Mouse (Mus musculus): Measurements from ENCODE around the gene Hist1h2bb. TPM values are rescaled to one million over a fixed set of nuclear protein-coding genes. Genes with fewer than 3 reads are reported as not detected.

Gene Hist1h2bb
- not detected for polyA plus RNA-seq (2014; fragmentation: Illumina TruSeq; extraction: RNeasy Lipid Tissue Mini Kit (QIAGEN cat#74804); ENCODE audit: low read depth, low replicate concordance)

DNA sequence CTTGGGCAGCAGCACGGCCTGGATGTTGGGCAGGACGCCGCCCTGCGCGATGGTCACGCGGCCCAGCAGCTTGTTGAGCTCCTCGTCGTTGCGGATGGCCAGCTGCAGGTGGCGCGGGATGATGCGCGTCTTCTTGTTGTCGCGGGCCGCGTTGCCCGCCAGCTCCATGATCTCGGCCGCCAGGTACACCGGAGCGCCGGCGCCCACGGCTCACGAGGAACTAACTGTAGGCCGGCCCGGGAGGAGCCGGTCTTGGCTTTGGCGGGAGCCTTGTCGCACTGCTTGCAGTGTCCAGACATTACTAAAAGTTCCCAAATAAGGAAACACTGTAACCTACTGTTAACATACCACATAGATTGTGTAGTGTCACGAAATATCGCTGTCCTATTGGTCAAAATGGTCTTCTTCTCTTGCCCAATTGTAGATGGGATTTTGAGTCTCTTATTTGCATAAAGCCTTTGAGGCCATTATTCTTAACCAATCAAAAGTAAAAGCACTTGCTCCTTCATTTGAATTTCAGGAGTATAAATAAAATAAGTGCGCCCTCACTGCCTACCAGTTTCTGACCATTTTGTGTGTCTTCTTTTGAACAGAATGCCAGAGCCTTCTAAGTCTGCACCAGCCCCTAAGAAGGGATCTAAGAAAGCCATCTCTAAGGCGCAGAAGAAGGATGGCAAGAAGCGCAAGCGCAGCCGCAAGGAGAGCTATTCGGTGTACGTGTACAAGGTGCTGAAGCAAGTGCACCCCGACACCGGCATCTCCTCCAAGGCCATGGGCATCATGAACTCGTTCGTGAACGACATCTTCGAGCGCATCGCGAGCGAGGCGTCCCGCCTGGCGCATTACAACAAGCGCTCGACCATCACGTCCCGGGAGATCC, at the start of gene Hist1h2bb:
TSS of gene Hist1h2bb (plus strand) at position 534 of the 880 bp plus-strand sequence.

DNA sequence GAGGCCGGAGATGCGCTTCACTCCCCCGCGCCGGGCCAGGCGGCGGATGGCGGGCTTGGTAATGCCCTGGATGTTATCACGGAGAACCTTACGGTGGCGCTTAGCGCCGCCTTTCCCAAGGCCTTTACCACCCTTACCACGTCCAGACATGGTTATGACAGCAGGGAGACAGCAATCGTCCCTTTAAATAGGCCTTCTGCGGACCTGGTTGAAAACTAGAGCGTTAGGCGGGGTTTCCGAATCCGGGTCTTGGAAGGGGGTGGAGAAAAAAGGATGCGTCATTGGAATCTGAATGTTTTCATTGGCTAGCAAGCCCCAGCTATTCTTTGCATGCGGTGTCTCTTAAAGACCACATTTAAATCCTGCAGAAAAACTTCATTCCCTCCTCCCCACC, 48.2 kb upstream of the Hist1h2bb start, which contains the start of gene Hist1h4c:
TSS of gene Hist1h4c (minus strand) at position 155 of the 394 bp plus-strand sequence.

GRCm38 (mm10) chr13:23710374-23711089, 36.0 kb upstream of the Hist1h2bb start, which contains the start of gene Hfe:
Gene Hfe, minus strand, starts transcription at chr13:23710854.

GRCm38 (mm10) chr13:23738677-23739068, 7.9 kb upstream of the Hist1h2bb start, which contains the start of gene Hist1h1c:
Gene Hist1h1c, plus strand, starts transcription at chr13:23738808.

GRCm38 (mm10) chr13:23745381-23746161, 963 bp upstream of the Hist1h2bb start, which contains the start of gene Hist1h3c:
Gene Hist1h3c, minus strand, starts transcription at chr13:23745602.

DNA sequence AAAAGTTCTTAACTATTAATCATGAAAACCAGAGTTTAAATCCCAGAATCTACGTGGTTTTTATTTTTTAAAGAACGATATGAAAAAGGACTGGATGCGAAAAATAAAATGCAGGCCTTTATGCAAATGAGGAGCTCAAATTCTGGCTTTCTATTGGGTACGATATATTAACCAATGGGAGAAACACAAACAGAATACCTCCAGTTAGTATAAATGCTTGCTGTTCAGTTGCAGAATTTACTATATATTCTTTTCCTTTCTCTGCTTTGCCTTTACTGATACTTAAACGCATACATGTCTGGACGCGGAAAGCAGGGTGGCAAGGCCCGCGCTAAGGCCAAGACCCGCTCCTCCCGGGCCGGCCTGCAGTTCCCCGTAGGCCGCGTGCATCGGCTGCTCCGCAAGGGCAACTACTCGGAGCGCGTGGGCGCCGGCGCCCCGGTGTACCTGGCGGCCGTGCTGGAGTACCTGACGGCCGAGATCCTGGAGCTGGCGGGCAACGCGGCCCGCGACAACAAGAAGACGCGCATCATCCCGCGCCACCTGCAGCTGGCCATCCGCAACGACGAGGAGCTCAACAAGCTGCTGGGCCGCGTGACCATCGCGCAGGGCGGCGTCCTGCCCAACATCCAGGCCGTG, 4.4 kb downstream of the Hist1h2bb start, which contains the start of gene Hist1h2ab:
TSS of gene Hist1h2ab (plus strand) at position 288 of the 639 bp plus-strand sequence.

DNA sequence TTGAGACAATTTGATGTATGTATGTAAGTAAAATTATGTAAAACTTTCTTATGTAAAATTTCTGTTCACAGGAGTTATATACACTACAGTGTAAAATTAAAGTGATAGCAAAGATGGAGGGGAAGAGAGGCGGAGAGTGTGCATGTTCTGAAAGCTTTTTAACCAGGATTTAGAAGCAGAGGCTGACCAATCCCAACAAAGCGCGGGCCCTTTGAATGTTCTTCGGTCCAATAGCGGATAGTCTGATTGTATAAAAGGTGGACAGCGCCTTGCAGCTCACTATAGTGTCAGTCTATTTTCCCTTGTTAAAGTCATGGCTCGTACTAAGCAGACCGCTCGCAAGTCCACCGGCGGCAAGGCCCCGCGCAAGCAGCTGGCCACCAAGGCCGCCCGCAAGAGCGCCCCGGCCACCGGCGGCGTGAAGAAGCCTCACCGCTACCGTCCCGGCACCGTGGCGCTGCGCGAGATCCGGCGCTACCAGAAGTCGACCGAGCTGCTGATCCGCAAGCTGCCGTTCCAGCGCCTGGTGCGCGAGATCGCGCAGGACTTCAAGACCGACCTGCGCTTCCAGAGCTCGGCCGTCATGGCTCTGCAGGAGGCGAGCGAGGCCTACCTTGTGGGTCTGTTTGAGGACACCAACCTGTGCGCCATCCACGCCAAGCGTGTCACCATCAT, 5.7 kb downstream of the Hist1h2bb start, which contains the start of gene Hist1h3b:
TSS of gene Hist1h3b (plus strand) at position 201 of the 675 bp plus-strand sequence.

DNA sequence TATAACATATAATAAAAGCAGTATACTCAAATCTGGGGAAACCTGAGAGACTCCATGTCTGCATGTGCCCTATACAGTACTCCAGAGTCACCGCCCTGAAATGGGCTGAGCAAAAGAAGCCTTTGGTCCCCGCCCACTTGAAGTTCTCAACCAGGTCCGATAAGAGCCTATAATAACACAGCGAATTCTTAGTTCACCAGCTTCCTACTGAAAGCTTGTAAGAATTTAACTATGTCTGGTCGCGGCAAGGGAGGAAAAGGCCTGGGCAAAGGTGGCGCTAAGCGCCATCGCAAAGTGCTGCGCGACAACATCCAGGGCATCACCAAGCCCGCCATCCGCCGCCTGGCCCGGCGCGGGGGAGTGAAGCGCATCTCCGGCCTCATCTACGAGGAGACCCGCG, 10.3 kb downstream of the Hist1h2bb start, which contains the start of gene Hist1h4b:
TSS of gene Hist1h4b (plus strand) at position 224 of the 400 bp plus-strand sequence.

DNA sequence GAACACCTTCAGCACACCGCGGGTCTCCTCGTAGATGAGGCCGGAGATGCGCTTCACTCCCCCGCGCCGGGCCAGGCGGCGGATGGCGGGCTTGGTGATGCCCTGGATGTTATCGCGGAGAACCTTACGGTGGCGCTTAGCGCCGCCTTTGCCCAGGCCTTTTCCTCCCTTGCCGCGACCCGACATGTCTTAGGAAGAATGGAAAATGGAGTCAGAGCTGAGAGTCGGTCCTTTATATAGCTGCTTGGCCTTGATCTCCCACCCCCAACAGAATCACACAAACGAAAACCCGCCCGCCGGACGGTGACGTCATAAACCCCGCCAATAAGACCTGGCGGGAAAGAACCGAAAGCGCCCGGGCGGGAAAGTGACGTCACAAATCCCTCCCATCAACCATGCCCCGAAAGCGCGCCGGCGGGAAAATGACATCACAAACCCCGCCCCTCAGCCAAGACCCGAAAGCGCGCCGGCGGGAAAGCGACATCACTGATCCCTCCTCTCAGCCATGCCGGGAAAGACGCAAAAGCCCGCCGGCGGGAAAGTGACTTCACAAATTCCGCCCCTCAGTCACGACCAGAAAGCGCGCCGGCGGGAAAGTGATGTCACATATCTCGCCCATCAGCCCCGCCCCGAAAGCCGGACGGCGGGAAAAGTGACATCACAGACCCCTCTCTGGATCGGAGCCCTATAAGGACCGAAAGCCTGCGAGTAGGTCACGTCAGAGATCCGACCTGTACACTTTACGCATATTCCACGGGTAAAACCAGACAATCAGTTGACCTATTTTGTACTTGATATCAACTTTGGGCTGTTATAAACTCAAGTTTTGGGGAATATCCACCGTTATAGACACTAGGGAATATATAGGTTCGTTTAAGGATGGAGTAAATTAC, 14.7 kb downstream of the Hist1h2bb start, which contains the start of gene Hist1h4a:
TSS of gene Hist1h4a (minus strand) at position 259 of the 893 bp plus-strand sequence.

GRCm38 (mm10) chr13:23761871-23762821, 15.6 kb downstream of the Hist1h2bb start, which contains the start of gene Hist1h3a:
Gene Hist1h3a, minus strand, starts transcription at chr13:23762386.

DNA sequence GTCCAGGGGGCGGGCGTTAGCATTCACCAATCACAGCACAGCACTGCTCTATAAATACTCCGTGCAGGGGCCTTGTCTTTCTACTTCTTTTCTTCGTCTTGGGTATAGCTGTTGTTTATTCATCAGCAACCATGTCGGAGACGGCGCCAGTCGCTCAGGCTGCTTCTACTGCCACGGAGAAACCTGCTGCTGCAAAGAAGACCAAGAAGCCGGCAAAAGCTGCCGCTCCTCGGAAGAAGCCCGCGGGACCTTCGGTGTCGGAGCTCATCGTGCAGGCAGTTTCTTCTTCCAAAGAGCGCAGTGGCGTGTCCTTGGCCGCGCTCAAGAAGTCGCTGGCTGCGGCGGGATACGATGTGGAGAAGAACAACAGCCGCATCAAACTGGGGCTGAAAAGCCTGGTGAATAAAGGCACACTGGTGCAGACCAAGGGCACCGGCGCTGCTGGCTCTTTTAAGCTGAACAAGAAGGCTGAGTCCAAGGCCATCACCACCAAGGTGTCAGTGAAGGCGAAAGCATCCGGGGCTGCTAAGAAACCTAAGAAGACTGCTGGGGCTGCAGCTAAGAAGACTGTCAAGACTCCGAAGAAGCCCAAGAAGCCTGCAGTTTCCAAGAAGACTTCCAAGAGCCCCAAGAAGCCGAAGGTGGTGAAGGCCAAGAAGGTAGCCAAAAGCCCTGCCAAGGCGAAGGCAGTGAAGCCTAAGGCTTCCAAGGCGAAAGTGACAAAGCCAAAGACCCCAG, 17.2 kb downstream of the Hist1h2bb start, which contains the start of gene Hist1h1a:
TSS of gene Hist1h1a (plus strand) at position 81 of the 738 bp plus-strand sequence.

GRCm38 (mm10) chr13:23769613-23770012, 23.1 kb downstream of the Hist1h2bb start, which contains the start of gene Trim38:
Gene Trim38, plus strand, starts transcription at chr13:23769913.

Other genes with a start within 250 kb of the Hist1h2bb start
- 24.5 TPM for gene Hist1h4h, start 215.7 kb upstream of the Hist1h2bb start, polyA plus RNA-seq (2014; fragmentation: Illumina TruSeq; extraction: RNeasy Lipid Tissue Mini Kit (QIAGEN cat#74804); ENCODE audit: low read depth, low replicate concordance)
- not detected for gene Hist1h2af, start 212.8 kb upstream of the Hist1h2bb start, polyA plus RNA-seq (2014; fragmentation: Illumina TruSeq; extraction: RNeasy Lipid Tissue Mini Kit (QIAGEN cat#74804); ENCODE audit: low read depth, low replicate concordance)
- not detected for gene Hist1h3g, start 211.3 kb upstream of the Hist1h2bb start, polyA plus RNA-seq (2014; fragmentation: Illumina TruSeq; extraction: RNeasy Lipid Tissue Mini Kit (QIAGEN cat#74804); ENCODE audit: low read depth, low replicate concordance)
- 0.24 TPM for gene Hist1h2bh, start 203.3 kb upstream of the Hist1h2bb start, polyA plus RNA-seq (2014; fragmentation: Illumina TruSeq; extraction: RNeasy Lipid Tissue Mini Kit (QIAGEN cat#74804); ENCODE audit: low read depth, low replicate concordance)
- gene Hist1h3f, start 202.7 kb upstream of the Hist1h2bb start, polyA plus RNA-seq (2014; fragmentation: Illumina TruSeq; extraction: RNeasy Lipid Tissue Mini Kit (QIAGEN cat#74804); ENCODE audit: low read depth, low replicate concordance), result not detected
- gene Hist1h4f, start 195.1 kb upstream of the Hist1h2bb start, polyA plus RNA-seq (2014; fragmentation: Illumina TruSeq; extraction: RNeasy Lipid Tissue Mini Kit (QIAGEN cat#74804); ENCODE audit: low read depth, low replicate concordance), result not detected
- 0.16 TPM for gene Hist1h1d, start 193.5 kb upstream of the Hist1h2bb start, polyA plus RNA-seq (2014; fragmentation: Illumina TruSeq; extraction: RNeasy Lipid Tissue Mini Kit (QIAGEN cat#74804); ENCODE audit: low read depth, low replicate concordance)
- 0.67 TPM for gene Hist1h3e, start 184.4 kb upstream of the Hist1h2bb start, polyA plus RNA-seq (2014; fragmentation: Illumina TruSeq; extraction: RNeasy Lipid Tissue Mini Kit (QIAGEN cat#74804); ENCODE audit: low read depth, low replicate concordance)
- gene Hist1h2ae, start 175.5 kb upstream of the Hist1h2bb start, polyA plus RNA-seq (2014; fragmentation: Illumina TruSeq; extraction: RNeasy Lipid Tissue Mini Kit (QIAGEN cat#74804); ENCODE audit: low read depth, low replicate concordance), result not detected
- gene Hist1h2bg, start 175.3 kb upstream of the Hist1h2bb start, polyA plus RNA-seq (2014; fragmentation: Illumina TruSeq; extraction: RNeasy Lipid Tissue Mini Kit (QIAGEN cat#74804); ENCODE audit: low read depth, low replicate concordance), result 3.0 TPM
- gene Hist1h2bf, start 172.5 kb upstream of the Hist1h2bb start, polyA plus RNA-seq (2014; fragmentation: Illumina TruSeq; extraction: RNeasy Lipid Tissue Mini Kit (QIAGEN cat#74804); ENCODE audit: low read depth, low replicate concordance), result not detected
- gene Hist1h2ad, start 172.4 kb upstream of the Hist1h2bb start, polyA plus RNA-seq (2014; fragmentation: Illumina TruSeq; extraction: RNeasy Lipid Tissue Mini Kit (QIAGEN cat#74804); ENCODE audit: low read depth, low replicate concordance), result not detected
- 0.92 TPM for gene Hist1h3d, start 171.0 kb upstream of the Hist1h2bb start, polyA plus RNA-seq (2014; fragmentation: Illumina TruSeq; extraction: RNeasy Lipid Tissue Mini Kit (QIAGEN cat#74804); ENCODE audit: low read depth, low replicate concordance)
- 0.56 TPM for gene Hist1h4d, start 165.1 kb upstream of the Hist1h2bb start, polyA plus RNA-seq (2014; fragmentation: Illumina TruSeq; extraction: RNeasy Lipid Tissue Mini Kit (QIAGEN cat#74804); ENCODE audit: low read depth, low replicate concordance)
- gene Hist1h2be, start 125.6 kb upstream of the Hist1h2bb start, polyA plus RNA-seq (2014; fragmentation: Illumina TruSeq; extraction: RNeasy Lipid Tissue Mini Kit (QIAGEN cat#74804); ENCODE audit: low read depth, low replicate concordance), result 7.3 TPM
- 3.9 TPM for gene Hist1h1e, start 124.2 kb upstream of the Hist1h2bb start, polyA plus RNA-seq (2014; fragmentation: Illumina TruSeq; extraction: RNeasy Lipid Tissue Mini Kit (QIAGEN cat#74804); ENCODE audit: low read depth, low replicate concordance)
- gene Hist1h2ac, start 62.8 kb upstream of the Hist1h2bb start, polyA plus RNA-seq (2014; fragmentation: Illumina TruSeq; extraction: RNeasy Lipid Tissue Mini Kit (QIAGEN cat#74804); ENCODE audit: low read depth, low replicate concordance), result 0.42 TPM
- gene Hist1h2bc, start 62.5 kb upstream of the Hist1h2bb start, polyA plus RNA-seq (2014; fragmentation: Illumina TruSeq; extraction: RNeasy Lipid Tissue Mini Kit (QIAGEN cat#74804); ENCODE audit: low read depth, low replicate concordance), result 128 TPM
- not detected for gene Hist1h1t, start 50.9 kb upstream of the Hist1h2bb start, polyA plus RNA-seq (2014; fragmentation: Illumina TruSeq; extraction: RNeasy Lipid Tissue Mini Kit (QIAGEN cat#74804); ENCODE audit: low read depth, low replicate concordance)
- gene Hist1h4c, start 48.3 kb upstream of the Hist1h2bb start, polyA plus RNA-seq (2014; fragmentation: Illumina TruSeq; extraction: RNeasy Lipid Tissue Mini Kit (QIAGEN cat#74804); ENCODE audit: low read depth, low replicate concordance), result 0.73 TPM
- gene Hfe, start 35.9 kb upstream of the Hist1h2bb start, polyA plus RNA-seq (2014; fragmentation: Illumina TruSeq; extraction: RNeasy Lipid Tissue Mini Kit (QIAGEN cat#74804); ENCODE audit: low read depth, low replicate concordance), result 35.7 TPM
- 73.4 TPM for gene Hist1h1c, start 7.9 kb upstream of the Hist1h2bb start, polyA plus RNA-seq (2014; fragmentation: Illumina TruSeq; extraction: RNeasy Lipid Tissue Mini Kit (QIAGEN cat#74804); ENCODE audit: low read depth, low replicate concordance)
- gene Hist1h3c, start 1.1 kb upstream of the Hist1h2bb start, polyA plus RNA-seq (2014; fragmentation: Illumina TruSeq; extraction: RNeasy Lipid Tissue Mini Kit (QIAGEN cat#74804); ENCODE audit: low read depth, low replicate concordance), result not detected
- gene Hist1h2ab, start 4.4 kb downstream of the Hist1h2bb start, polyA plus RNA-seq (2014; fragmentation: Illumina TruSeq; extraction: RNeasy Lipid Tissue Mini Kit (QIAGEN cat#74804); ENCODE audit: low read depth, low replicate concordance), result not detected
- not detected for gene Hist1h3b, start 5.5 kb downstream of the Hist1h2bb start, polyA plus RNA-seq (2014; fragmentation: Illumina TruSeq; extraction: RNeasy Lipid Tissue Mini Kit (QIAGEN cat#74804); ENCODE audit: low read depth, low replicate concordance)
- not detected for gene Hist1h4b, start 10.3 kb downstream of the Hist1h2bb start, polyA plus RNA-seq (2014; fragmentation: Illumina TruSeq; extraction: RNeasy Lipid Tissue Mini Kit (QIAGEN cat#74804); ENCODE audit: low read depth, low replicate concordance)
- gene Hist1h4a, start 14.5 kb downstream of the Hist1h2bb start, polyA plus RNA-seq (2014; fragmentation: Illumina TruSeq; extraction: RNeasy Lipid Tissue Mini Kit (QIAGEN cat#74804); ENCODE audit: low read depth, low replicate concordance), result 2.5 TPM
- gene Hist1h3a, start 15.7 kb downstream of the Hist1h2bb start, polyA plus RNA-seq (2014; fragmentation: Illumina TruSeq; extraction: RNeasy Lipid Tissue Mini Kit (QIAGEN cat#74804); ENCODE audit: low read depth, low replicate concordance), result not detected
- gene Hist1h1a, start 16.9 kb downstream of the Hist1h2bb start, polyA plus RNA-seq (2014; fragmentation: Illumina TruSeq; extraction: RNeasy Lipid Tissue Mini Kit (QIAGEN cat#74804); ENCODE audit: low read depth, low replicate concordance), result not detected
- gene Trim38, start 23.2 kb downstream of the Hist1h2bb start, polyA plus RNA-seq (2014; fragmentation: Illumina TruSeq; extraction: RNeasy Lipid Tissue Mini Kit (QIAGEN cat#74804); ENCODE audit: low read depth, low replicate concordance), result 0.15 TPM
- not detected for gene Slc17a2, start 60.3 kb downstream of the Hist1h2bb start, polyA plus RNA-seq (2014; fragmentation: Illumina TruSeq; extraction: RNeasy Lipid Tissue Mini Kit (QIAGEN cat#74804); ENCODE audit: low read depth, low replicate concordance)
- not detected for gene Slc17a3, start 92.7 kb downstream of the Hist1h2bb start, polyA plus RNA-seq (2014; fragmentation: Illumina TruSeq; extraction: RNeasy Lipid Tissue Mini Kit (QIAGEN cat#74804); ENCODE audit: low read depth, low replicate concordance)
- 0.35 TPM for gene Slc17a1, start 121.0 kb downstream of the Hist1h2bb start, polyA plus RNA-seq (2014; fragmentation: Illumina TruSeq; extraction: RNeasy Lipid Tissue Mini Kit (QIAGEN cat#74804); ENCODE audit: low read depth, low replicate concordance)
- not detected for gene Slc17a4, start 168.3 kb downstream of the Hist1h2bb start, polyA plus RNA-seq (2014; fragmentation: Illumina TruSeq; extraction: RNeasy Lipid Tissue Mini Kit (QIAGEN cat#74804); ENCODE audit: low read depth, low replicate concordance)
- gene Hist1h2ba, start 187.4 kb downstream of the Hist1h2bb start, polyA plus RNA-seq (2014; fragmentation: Illumina TruSeq; extraction: RNeasy Lipid Tissue Mini Kit (QIAGEN cat#74804); ENCODE audit: low read depth, low replicate concordance), result not detected
- not detected for gene Hist1h2aa, start 187.7 kb downstream of the Hist1h2bb start, polyA plus RNA-seq (2014; fragmentation: Illumina TruSeq; extraction: RNeasy Lipid Tissue Mini Kit (QIAGEN cat#74804); ENCODE audit: low read depth, low replicate concordance)
- gene Scgn, start 244.5 kb downstream of the Hist1h2bb start, polyA plus RNA-seq (2014; fragmentation: Illumina TruSeq; extraction: RNeasy Lipid Tissue Mini Kit (QIAGEN cat#74804); ENCODE audit: low read depth, low replicate concordance), result 0.69 TPM